Mouse (Mus musculus): ENCODE data around the gene Copg1. TPM values are rescaled to one million over a fixed set of nuclear protein-coding genes. Genes with fewer than 3 reads are reported as not detected.

The Copg1 gene
- 6.8 and 8.2 TPM in 2 replicates for polyA plus RNA-seq (2012; ENCODE audit: insufficient read depth, low replicate concordance)

DNA sequence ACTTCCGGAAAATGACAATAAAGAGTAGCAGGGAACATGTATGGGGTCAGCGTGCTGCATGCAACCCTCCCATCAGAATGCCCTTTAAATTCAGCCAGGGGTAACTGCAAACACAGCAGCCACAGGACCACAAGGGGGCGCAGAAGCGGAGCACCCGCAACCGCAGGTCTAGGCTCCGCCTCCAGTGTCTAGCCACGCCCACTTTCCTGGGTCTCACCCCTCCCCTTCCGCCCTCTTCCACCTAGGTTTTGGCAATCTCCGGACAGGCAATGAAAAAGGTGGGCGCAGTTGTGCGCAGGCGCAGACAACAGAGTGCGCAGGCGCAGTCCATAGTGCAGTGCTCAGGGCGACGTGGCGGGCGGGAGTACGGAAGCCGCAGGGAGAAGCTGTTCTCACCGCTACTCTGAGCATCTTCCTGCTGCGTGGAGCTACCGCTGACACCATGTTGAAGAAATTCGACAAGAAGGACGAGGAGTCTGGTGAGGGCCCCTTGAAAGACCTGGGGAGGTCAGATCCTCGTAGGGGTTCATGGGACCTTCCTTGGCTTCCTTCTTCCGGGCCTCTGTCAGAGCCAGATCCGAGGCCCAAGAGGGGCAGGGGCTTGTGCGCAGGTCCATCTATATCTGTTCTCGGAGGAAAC, at the start of gene Copg1:
Gene Copg1, plus strand, starts transcription at position 221 of the 640 bp plus-strand sequence.
- no peaks in the 10 kb centered on the region for H3K27me3 ChIP-seq (replicated peaks)
- no peaks in the 10 kb centered on the region for H3K9me3 ChIP-seq
- TF ChIP-seq GATA1 (IDR thresholded peaks at IDR 0.05; ENCODE audit: borderline replicate concordance, low read length) (no peak), FLI1 (IDR thresholded peaks at IDR 0.05; ENCODE audit: low read length) (no peak)
- H3K4me3 ChIP-seq (replicated peaks) = peak within 1 kb of the TSS; percentile 93
- peaks cover 56% of the 10 kb centered on the region for H3K4me1 ChIP-seq
- H3K36me3 ChIP-seq (replicated peaks; ENCODE audit: low read length) = peaks cover 42% of the 10 kb centered on the region

DNA sequence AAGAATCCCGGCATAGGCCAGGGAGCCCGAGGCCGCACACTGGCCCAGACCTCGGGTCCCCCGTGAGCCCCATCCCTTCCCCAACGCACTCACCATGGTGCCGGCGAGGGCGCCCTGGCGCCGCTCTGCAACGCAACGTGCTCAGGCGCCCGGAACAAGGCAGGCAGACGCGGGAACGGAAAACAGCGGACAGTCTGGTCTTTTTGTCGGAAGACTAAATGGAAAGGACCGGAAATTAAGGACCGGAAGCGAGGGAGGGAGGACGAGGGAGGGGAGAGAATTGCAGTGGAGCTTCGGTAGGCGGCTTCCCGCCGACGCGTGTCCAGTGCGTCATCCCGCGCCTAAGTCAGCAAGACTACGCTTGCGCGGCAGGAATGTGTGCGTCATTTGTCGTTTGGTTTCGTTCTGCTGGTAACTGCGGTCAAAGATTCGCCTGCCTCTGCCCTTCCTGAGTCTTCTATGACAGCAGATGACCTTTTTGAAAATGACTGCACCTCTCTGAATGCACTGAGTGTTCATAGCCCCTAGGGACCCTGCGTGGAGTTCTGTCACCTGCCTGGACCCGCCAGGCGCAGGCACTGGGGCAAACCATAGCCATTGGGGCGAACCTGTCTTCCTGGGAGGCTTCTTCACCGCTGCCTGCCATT, 48.9 kb upstream of the Copg1 start, which contains the start of gene Isy1:
Gene Isy1, minus strand, starts transcription at position 248 of the 647 bp plus-strand sequence.
- peak; percentile 97 for TF ChIP-seq FLI1 (IDR thresholded peaks at IDR 0.05; ENCODE audit: low read length)
- TF ChIP-seq GATA1 (IDR thresholded peaks at IDR 0.05; ENCODE audit: borderline replicate concordance, low read length) = no peak
- no peaks in the 10 kb centered on the region for H3K27me3 ChIP-seq (replicated peaks)
- peaks cover 66% of the 10 kb centered on the region for H3K36me3 ChIP-seq (replicated peaks; ENCODE audit: low read length)
- peak within 1 kb of the TSS; percentile 95 for H3K4me3 ChIP-seq (replicated peaks)
- peaks cover 40% of the 10 kb centered on the region for H3K4me1 ChIP-seq
- H3K9me3 ChIP-seq = no peaks in the 10 kb centered on the region

DNA sequence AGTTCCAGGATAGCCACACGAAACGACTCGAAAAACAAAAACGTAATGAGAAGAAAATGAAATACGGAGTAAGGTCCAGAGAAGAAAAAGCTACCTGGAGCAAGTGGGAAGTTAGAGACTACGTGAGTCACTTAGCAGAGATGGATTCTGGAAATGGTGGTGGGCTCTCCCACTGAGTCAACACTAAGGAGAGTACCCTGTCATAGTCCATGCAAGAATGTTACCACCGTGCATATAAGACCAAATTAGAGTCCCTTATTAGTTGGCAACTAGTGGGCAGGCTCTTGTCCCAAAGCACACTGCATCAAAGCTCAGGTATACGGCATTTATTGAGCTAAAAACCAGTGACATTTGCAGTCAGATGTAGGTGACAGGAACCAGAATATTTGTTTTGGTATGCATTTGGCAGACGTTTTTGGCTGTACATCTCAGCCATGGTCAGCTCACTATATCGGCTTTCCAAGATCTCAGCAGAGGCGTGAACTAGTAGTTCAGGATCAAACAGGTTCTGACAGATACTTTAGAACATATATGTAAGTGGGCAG, 47.7 kb upstream of the Copg1 start:
- Histone ChIP-seq H3K36me3 (replicated peaks; ENCODE audit: low read length) (peaks cover 67% of the 10 kb centered on the region), H3K27me3 (replicated peaks) (no peaks in the 10 kb centered on the region), H3K4me1 (peaks cover 43% of the 10 kb centered on the region), H3K9me3 (no peaks in the 10 kb centered on the region), H3K4me3 (replicated peaks) (peak overlapping the region; percentile 83)
- TF ChIP-seq FLI1 (IDR thresholded peaks at IDR 0.05; ENCODE audit: low read length) = no peak
- no peak for TF ChIP-seq GATA1 (IDR thresholded peaks at IDR 0.05; ENCODE audit: borderline replicate concordance, low read length)

GRCm38 (mm10) chr6:87841635-87842034, 46.0 kb upstream of the Copg1 start:
- H3K36me3 ChIP-seq (replicated peaks; ENCODE audit: low read length) = peaks cover 69% of the 10 kb centered on the region
- H3K9me3 ChIP-seq = no peaks in the 10 kb centered on the region
- H3K27me3 ChIP-seq (replicated peaks) = no peaks in the 10 kb centered on the region
- TF ChIP-seq FLI1 (IDR thresholded peaks at IDR 0.05; ENCODE audit: low read length) = no peak
- no peak for TF ChIP-seq GATA1 (IDR thresholded peaks at IDR 0.05; ENCODE audit: borderline replicate concordance, low read length)
- H3K4me3 ChIP-seq (replicated peaks) = no peak overlapping the region
- peaks cover 44% of the 10 kb centered on the region for H3K4me1 ChIP-seq

GRCm38 (mm10) chr6:87842254-87842653, 45.4 kb upstream of the Copg1 start:
- H3K4me1 ChIP-seq = peaks cover 44% of the 10 kb centered on the region

GRCm38 (mm10) chr6:87845031-87845695, 42.5 kb upstream of the Copg1 start:
- Histone ChIP-seq H3K36me3 (replicated peaks; ENCODE audit: low read length) (peaks cover 84% of the 10 kb centered on the region), H3K4me1 (peaks cover 49% of the 10 kb centered on the region), H3K27me3 (replicated peaks) (no peaks in the 10 kb centered on the region), H3K9me3 (no peaks in the 10 kb centered on the region), H3K4me3 (replicated peaks) (no peak overlapping the region)
- no peak for TF ChIP-seq FLI1 (IDR thresholded peaks at IDR 0.05; ENCODE audit: low read length)
- no peak for TF ChIP-seq GATA1 (IDR thresholded peaks at IDR 0.05; ENCODE audit: borderline replicate concordance, low read length)

More at GRCm38 (mm10) chr6:87842254-87842653, 45.4 kb upstream of the Copg1 start:
- Histone ChIP-seq H3K4me3 (replicated peaks) (no peak overlapping the region), H3K27me3 (replicated peaks) (no peaks in the 10 kb centered on the region), H3K36me3 (replicated peaks; ENCODE audit: low read length) (peaks cover 70% of the 10 kb centered on the region), H3K9me3 (no peaks in the 10 kb centered on the region)
- TF ChIP-seq GATA1 (IDR thresholded peaks at IDR 0.05; ENCODE audit: borderline replicate concordance, low read length) = no peak
- no peak for TF ChIP-seq FLI1 (IDR thresholded peaks at IDR 0.05; ENCODE audit: low read length)

DNA sequence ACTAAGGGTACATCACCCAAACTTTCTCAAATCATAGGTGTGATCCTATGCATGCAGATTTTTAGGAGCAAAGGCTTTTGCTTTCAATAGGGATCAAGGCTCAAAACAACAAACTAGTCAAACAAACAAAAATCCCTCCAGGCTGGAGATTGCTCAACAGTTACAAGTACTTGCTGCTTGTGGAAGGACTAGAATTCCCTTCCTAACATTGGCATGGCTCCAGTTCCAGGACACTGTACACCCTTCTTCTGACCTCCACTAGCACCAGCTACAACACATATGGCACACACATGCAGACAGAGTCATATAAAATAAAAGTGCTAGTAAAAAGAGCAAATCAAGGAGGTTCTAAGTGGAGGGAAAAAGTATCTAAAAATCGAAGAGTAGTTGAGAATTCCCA, 40.8 kb upstream of the Copg1 start:
- Histone ChIP-seq H3K4me1 (peaks cover 46% of the 10 kb centered on the region), H3K9me3 (no peaks in the 10 kb centered on the region), H3K27me3 (replicated peaks) (no peaks in the 10 kb centered on the region), H3K4me3 (replicated peaks) (peak overlapping the region; percentile 64), H3K36me3 (replicated peaks; ENCODE audit: low read length) (peaks cover 71% of the 10 kb centered on the region)
- TF ChIP-seq GATA1 (IDR thresholded peaks at IDR 0.05; ENCODE audit: borderline replicate concordance, low read length) (no peak), FLI1 (IDR thresholded peaks at IDR 0.05; ENCODE audit: low read length) (no peak)

DNA sequence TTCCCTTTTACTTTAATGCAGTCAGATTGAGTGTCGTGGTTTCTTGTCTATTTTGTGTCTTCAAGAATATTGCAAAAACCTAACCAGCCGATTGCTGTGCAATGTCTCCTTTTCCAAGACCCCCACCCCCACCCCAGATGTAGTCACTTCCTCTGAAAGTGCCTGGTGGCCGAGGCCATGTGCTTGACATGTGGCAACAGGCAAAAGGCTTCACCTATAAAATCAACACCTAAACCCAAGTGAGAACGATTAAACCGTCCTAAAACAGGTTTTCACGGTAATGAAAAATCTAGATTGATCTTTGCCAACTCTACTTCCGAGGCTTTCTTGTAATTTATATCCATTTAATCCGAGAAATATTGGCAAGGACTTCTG, 37.8 kb upstream of the Copg1 start:
- TF ChIP-seq GATA1 (IDR thresholded peaks at IDR 0.05; ENCODE audit: borderline replicate concordance, low read length) = no peak
- TF ChIP-seq FLI1 (IDR thresholded peaks at IDR 0.05; ENCODE audit: low read length) = no peak
- Histone ChIP-seq H3K27me3 (replicated peaks) (no peaks in the 10 kb centered on the region), H3K9me3 (no peaks in the 10 kb centered on the region), H3K4me1 (peaks cover 72% of the 10 kb centered on the region), H3K4me3 (replicated peaks) (peak overlapping the region; percentile 99), H3K36me3 (replicated peaks; ENCODE audit: low read length) (peaks cover 42% of the 10 kb centered on the region)

- peak overlapping the region; percentile 99 for H3K4me3 ChIP-seq (replicated peaks)
- TF ChIP-seq FLI1 (IDR thresholded peaks at IDR 0.05; ENCODE audit: low read length) (no peak), GATA1 (IDR thresholded peaks at IDR 0.05; ENCODE audit: borderline replicate concordance, low read length) (no peak)
- peaks cover 67% of the 10 kb centered on the region for H3K4me1 ChIP-seq
- H3K27me3 ChIP-seq (replicated peaks) = no peaks in the 10 kb centered on the region
- peaks cover 36% of the 10 kb centered on the region for H3K36me3 ChIP-seq (replicated peaks; ENCODE audit: low read length)
- H3K9me3 ChIP-seq = no peaks in the 10 kb centered on the region
Measured at GRCm38 (mm10) chr6:87850155-87850899, 37.3 kb upstream of the Copg1 start.

Measured in megakaryocyte, embryonic 14.5 days (primary cell).